Mouse (Mus musculus): Measurements from ENCODE around the gene Slc12a7.
"Not testable (repeated sequence)": the region's sequence is repeated elsewhere in the genome, so short reads cannot be mapped to it uniquely, and the experiment has no call there.

The Slc12a7 gene

GRCm38 (mm10) chr13:73720241-73720640 lies 12.7 kb upstream of the Slc12a7 start:
- DNase-seq, result no peak

GRCm38 (mm10) chr13:73723081-73723668 lies 9.7 kb upstream of the Slc12a7 start:
- DNase-seq, result no peak

GRCm38 (mm10) chr13:73725315-73725714 lies 7.6 kb upstream of the Slc12a7 start:
- no peak for DNase-seq

- no peak for DNase-seq
Observed at GRCm38 (mm10) chr13:73727621-73728025, 5.3 kb upstream of the Slc12a7 start.

GRCm38 (mm10) chr13:73728633-73729032 lies 4.3 kb upstream of the Slc12a7 start:
- no peak for DNase-seq

- DNase-seq, result no peak
Observed at GRCm38 (mm10) chr13:73730913-73731312, 2.0 kb upstream of the Slc12a7 start.

- no peak for DNase-seq
Observed at GRCm38 (mm10) chr13:73732235-73732634, 659 bp upstream of the Slc12a7 start.

- no peak for DNase-seq
Observed at GRCm38 (mm10) chr13:73734379-73734778, 1.5 kb downstream of the Slc12a7 start.

GRCm38 (mm10) chr13:73735270-73735669 lies 2.4 kb downstream of the Slc12a7 start:
- no peak for DNase-seq

- DNase-seq, result no peak
Observed at GRCm38 (mm10) chr13:73735928-73736327, 3.0 kb downstream of the Slc12a7 start.

GRCm38 (mm10) chr13:73736943-73737342 lies 4.0 kb downstream of the Slc12a7 start:
- DNase-seq, result no peak

- DNase-seq, result not testable (repeated sequence)
Observed at GRCm38 (mm10) chr13:73740399-73740944, 7.6 kb downstream of the Slc12a7 start.

- DNase-seq, result no peak
Observed at GRCm38 (mm10) chr13:73742944-73743343, 10.1 kb downstream of the Slc12a7 start.

GRCm38 (mm10) chr13:73743662-73744061 lies 10.8 kb downstream of the Slc12a7 start:
- DNase-seq, result no peak

- DNase-seq, result no peak
Observed at GRCm38 (mm10) chr13:73748663-73749440, 16.0 kb downstream of the Slc12a7 start.

- DNase-seq, result no peak
Observed at GRCm38 (mm10) chr13:73750435-73750834, 17.5 kb downstream of the Slc12a7 start.

- no peak for DNase-seq
Observed at GRCm38 (mm10) chr13:73751284-73751683, 18.4 kb downstream of the Slc12a7 start.

- DNase-seq, result no peak
Observed at GRCm38 (mm10) chr13:73755809-73756208, 22.9 kb downstream of the Slc12a7 start.

GRCm38 (mm10) chr13:73756916-73757315 lies 24.0 kb downstream of the Slc12a7 start:
- no peak for DNase-seq

GRCm38 (mm10) chr13:73757362-73757761 lies 24.5 kb downstream of the Slc12a7 start:
- DNase-seq, result no peak

- no peak for DNase-seq
Observed at GRCm38 (mm10) chr13:73759596-73759995, 26.7 kb downstream of the Slc12a7 start.

- DNase-seq, result no peak
Observed at GRCm38 (mm10) chr13:73760126-73760525, 27.2 kb downstream of the Slc12a7 start.

- no peak for DNase-seq
Observed at GRCm38 (mm10) chr13:73762938-73763337, 30.0 kb downstream of the Slc12a7 start.
